Comparison of ENCODE assay signal across 19 mouse cellular contexts in genomic region chr7:81881600-81881999, GRCm38 (mm10). TPM values are rescaled to one million over a fixed set of nuclear protein-coding genes. Genes with fewer than 3 reads are reported as not detected.
DNase-seq lines count a peak whose midpoint lies in the region.
"Had no signal": no experiment of that assay in that cellular context is flagged by ENCODE, and none has a peak within 500 bp of the region (broad histone marks: within the 10 kb centered on the region; RNA-seq: fewer than 3 reads in every experiment).

No protein-coding gene starts in this region.

- intact Hi-C loops in left cerebral cortex, postnatal 4 days (cut with DNase I), result no loop called here
- intact Hi-C loops in left cerebral cortex, postnatal 10 days (cut with DNase I), result no loop called here

- DNase-seq in left cerebral cortex, postnatal 4 days, result peak; percentile 49
- DNase-seq in left cerebral cortex, postnatal 10 days (ENCODE audit: extremely low spot score in 1 of 2, low spot score in 2 of 2), result no peak
- DNase-seq in MN1 (ENCODE audit: low spot score) (peak; percentile 37), adipocyte (ENCODE audit: low spot score) (peak; percentile 16)
- DNase-seq in adrenal gland, postnatal 36 days, result peak; percentile 88 to 90
- DNase-seq in frontal cortex, postnatal 14 days (ENCODE audit: low spot score in 2 of 2), result no peak
- no peak for DNase-seq in retina, postnatal 1 day
- DNase-seq: embryo, embryonic 11 days; forebrain, postnatal 0 days; kidney, adult 2 months; liver; liver, postnatal 0 days; lung, postnatal 14 days had no signal

RNA-seq across cellular contexts. Expression of gene Tm6sf1, which starts 22.8 kb away (rescaled TPM):
- 10 to 100 TPM; 13.9 to 14.1 TPM for total RNA-seq in left cerebral cortex, postnatal 4 days (2021)
- total RNA-seq in left cerebral cortex, postnatal 10 days (2021), result 10 to 100 TPM; 31.8 to 33.5 TPM
- 10 to 100 TPM; 10.5 to 18.3 TPM for total RNA-seq in adrenal gland, postnatal 36 days (2021)

RNA-seq across cellular contexts. Expression of gene Gm10160, which starts 26.0 kb away (rescaled TPM):
- not detected for total RNA-seq in left cerebral cortex, postnatal 4 days (2021)
- not detected for total RNA-seq in left cerebral cortex, postnatal 10 days (2021)
- total RNA-seq in adrenal gland, postnatal 36 days (2021), result not detected
- total RNA-seq: forebrain, postnatal 0 days; gastrocnemius, adult 18-20 months; hematopoietic stem cell, adult 5-6 weeks; layer of hippocampus, adult 8-10 months; left cerebral cortex, postnatal 36 days; megakaryocyte, adult 5-6 weeks; neutrophil, adult 5-6 weeks had no signal

RNA-seq across cellular contexts. Expression of gene Btbd1, which starts 52.4 kb away (rescaled TPM):
- total RNA-seq in left cerebral cortex, postnatal 4 days (2021), result 100 to 1,000 TPM; 130 to 133 TPM
- 100 to 1,000 TPM; 135 to 138 TPM for total RNA-seq in left cerebral cortex, postnatal 10 days (2021)
- 100 to 1,000 TPM; 115 to 123 TPM for total RNA-seq in adrenal gland, postnatal 36 days (2021)

RNA-seq across cellular contexts. Expression of gene Hdgfl3, which starts 52.7 kb away (rescaled TPM):
- total RNA-seq in left cerebral cortex, postnatal 4 days (2021), result 100 to 1,000 TPM; 124 to 126 TPM
- 10 to 100 TPM; 85.7 to 89.1 TPM for total RNA-seq in left cerebral cortex, postnatal 10 days (2021)
- 10 to 100 TPM; 11.6 to 12.0 TPM for total RNA-seq in adrenal gland, postnatal 36 days (2021)

Comparison
In these comparisons a context has a peak if more than half of its experiments do, and no peak if none do; other contexts are left out.
1. DNase-seq: peak in left cerebral cortex, postnatal 4 days (single experiment), MN1 (single experiment), adipocyte (single experiment) and adrenal gland, postnatal 36 days (2 of 2); none in left cerebral cortex, postnatal 10 days (0 of 2), frontal cortex, postnatal 14 days (0 of 2) and retina, postnatal 1 day (single experiment).